Mouse (Mus musculus) embryo, embryonic 11.5 days (tissue): Measurements from ENCODE around the gene Gtpbp1.
A peak's percentile ranks its signal among the peaks of the same experiment; 100 is the strongest.

Source experiments
- DNase-seq: peaks from one replicate; pipeline ENCODE4 v3.0.0-alpha.2; 2012; ENCODE audit warnings: low read depth, low spot score

Gene Gtpbp1

DNA sequence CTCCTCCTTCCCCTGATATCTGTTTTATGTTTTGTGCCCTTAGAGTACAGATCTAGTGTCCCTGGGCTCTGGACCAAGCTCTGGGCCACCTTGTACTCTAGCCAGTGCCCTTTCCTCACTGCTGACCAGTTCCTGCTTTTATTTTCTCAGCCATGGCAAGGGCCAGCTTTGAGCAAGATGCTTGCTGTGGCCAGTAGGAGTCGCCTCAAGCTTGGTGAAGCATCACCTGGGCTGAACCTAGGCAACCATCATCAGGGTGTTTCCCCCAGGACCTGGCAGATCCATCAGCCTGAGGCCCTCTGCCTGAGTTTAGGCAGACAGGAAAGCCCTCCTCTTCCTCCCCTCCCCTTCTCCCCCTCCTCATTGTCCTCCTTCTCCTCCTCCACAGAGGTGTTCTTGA lies 32.8 kb downstream of the Gtpbp1 start:
- DNase-seq = no peak

GRCm38 (mm10) chr15:79725190-79725789 lies 34.6 kb downstream of the Gtpbp1 start:
- no peak for DNase-seq

DNA sequence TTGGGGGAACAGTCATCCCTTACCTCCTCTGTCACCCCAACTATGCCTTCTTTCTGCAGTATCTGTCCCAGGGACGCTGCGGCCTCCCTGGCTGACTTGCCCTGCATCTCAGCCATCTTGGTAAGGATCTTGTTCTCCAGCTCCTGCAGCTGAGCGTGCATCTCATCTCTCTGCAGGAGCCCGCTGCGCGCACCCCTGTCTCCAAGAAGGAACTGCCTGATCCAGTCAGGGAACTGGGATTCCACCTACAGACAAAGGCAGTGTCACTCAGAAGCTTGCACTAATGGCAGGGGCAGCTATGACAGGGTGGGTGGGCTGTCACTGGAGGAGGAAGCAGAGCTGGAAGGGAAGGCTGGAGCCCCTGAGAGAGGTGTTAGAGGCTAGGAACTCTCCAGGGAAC lies 37.2 kb downstream of the Gtpbp1 start:
- no peak for DNase-seq

DNA sequence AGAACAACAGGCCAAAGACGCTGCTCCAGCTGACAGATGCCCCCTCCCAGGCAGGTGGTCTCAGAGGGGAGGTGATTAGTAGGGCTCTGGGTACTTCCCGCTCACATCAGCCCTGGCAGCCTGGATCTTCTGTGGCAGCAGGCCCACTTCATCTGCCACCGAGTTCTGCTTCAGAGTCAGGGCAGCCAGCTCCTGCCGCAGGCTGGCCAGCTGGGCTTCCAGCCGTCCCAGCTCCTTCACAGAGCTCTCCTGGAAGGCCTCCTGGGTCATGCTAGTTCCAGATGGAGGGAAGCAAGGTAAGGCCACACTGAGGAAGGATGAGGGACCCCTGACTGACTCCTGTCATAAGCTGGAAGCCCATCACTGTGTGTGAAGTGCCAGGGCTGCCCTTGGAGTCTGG lies 37.7 kb downstream of the Gtpbp1 start:
- no peak for DNase-seq

DNA sequence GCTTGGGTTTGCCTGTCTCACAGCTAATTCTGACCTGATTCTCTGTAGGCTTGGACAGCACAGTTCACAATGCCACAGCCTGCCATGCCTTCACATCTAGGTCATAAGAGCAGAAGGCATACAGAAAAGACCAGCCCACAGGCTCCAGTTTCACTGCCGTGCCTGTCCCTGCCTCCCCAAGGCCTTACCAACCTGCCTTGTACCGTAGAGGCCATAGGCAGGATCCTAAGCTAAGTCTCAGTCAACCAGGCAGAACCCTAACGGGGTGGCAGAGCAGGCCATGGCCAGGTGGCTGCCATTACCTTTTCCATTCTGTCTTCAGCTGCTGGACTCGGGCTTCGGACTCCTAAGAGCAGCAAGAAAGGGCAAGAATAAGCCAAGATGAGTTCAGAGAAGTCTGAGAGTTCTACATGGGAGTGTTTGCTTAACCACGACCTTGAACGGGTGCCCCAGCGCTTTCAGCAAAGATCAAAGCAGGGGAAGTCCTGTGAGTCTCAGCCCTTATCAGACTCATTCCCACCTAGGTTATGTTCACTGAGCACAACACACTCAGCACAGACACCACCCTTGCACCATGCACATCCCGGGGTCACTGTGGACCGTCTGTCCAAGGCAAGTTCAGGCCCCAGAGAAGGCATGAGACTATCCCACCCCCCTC lies 38.2 kb downstream of the Gtpbp1 start:
- DNase-seq = no peak

DNA sequence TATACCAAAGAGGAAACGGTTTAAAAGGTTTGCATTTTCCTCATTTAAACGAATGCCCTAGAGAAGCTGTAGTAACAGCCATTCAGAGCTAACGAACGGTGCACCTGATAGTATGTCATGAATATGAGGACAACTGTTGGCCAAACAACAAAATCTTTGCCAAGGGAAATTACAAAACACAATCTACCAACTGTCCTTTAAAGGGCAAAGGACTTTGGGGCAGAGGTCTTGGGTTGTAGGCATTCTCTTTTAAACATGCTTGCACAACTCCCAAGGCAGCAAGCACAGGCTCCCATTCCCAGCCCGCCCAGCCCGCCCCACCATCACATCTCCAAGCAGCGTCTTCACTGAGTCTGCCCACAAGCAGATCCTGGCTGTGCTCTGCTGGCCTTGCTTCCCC lies 40.9 kb downstream of the Gtpbp1 start:
- DNase-seq = no peak

GRCm38 (mm10) chr15:79733192-79733591 lies 42.5 kb downstream of the Gtpbp1 start:
- DNase-seq = no peak

DNA sequence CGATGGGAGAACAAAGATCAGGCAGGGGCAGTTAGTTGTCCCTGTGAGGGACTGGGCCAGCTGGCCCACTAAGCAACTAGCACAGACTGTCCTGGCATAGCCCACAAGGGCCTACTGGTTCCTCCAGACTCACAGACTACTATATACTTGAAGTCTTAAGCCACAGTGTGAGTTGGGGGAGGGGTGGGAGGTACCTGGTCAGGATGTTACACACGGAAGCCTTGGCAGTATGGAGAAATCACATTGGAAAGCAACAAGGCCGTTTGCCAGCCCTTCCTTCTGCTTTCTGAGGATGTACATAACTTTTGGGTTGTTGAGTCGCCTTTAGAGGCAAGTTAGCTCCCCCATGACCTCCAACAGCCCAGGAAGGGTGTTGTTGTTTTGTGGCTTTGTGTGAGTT lies 43.0 kb downstream of the Gtpbp1 start:
- no peak for DNase-seq

- no peak for DNase-seq
These were observed 43.7 kb downstream of the Gtpbp1 start for GRCm38 (mm10) chr15:79734311-79734710.

GRCm38 (mm10) chr15:79740739-79741138 lies 50.1 kb downstream of the Gtpbp1 start:
- DNase-seq = no peak

DNA sequence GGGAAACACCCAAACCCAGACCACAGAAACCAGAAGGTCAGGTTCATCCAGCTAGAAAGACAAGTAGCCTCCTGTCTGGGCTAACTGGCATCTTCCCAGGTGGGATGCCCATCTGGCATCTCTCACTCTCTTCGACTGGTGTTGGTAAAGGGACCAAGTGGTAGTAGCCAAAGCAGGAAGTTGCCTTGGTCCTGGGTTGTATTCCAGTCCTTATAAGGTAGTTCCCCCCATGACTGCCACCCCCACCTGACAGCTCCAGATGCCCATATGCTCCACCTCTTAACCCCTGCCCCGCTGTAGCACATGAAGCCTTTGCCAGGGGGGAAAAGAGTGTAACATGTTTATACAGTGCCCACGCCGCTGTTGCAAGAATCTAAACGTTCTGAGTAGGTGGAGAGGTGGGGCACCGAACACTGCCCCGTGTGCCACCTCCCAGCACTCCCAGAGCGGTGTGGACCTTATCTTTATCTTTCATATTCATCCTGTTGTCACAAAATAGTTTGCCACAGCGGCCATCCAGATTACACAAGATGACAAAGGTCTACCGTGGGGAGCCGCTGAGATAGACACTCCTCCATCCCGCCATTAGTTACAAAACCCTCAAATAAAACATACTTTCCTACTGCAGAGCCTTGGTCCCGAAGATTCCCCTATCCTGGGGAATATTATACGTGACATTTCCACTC lies 50.7 kb downstream of the Gtpbp1 start:
- no peak for DNase-seq

GRCm38 (mm10) chr15:79741921-79742705 lies 51.5 kb downstream of the Gtpbp1 start, which contains the start of gene Sun2:
Gene Sun2, minus strand, starts transcription at chr15:79742536.
- DNase-seq = peak; percentile 82

DNA sequence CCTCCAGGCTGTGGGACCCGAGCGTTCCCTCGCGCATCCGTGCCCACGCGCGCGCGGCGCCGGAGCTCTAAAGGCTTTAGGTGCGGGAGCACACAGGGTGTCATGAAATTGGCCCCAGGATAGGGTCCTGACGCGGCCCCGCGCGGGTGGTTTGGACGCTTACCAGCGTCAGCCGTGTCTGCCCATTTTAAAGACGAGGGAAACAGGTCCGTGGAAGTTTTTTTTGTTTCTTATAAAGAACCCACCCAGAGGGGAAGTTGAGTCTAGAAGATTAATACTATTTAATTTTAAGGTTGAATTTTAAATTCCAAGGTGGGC lies 52.0 kb downstream of the Gtpbp1 start:
- no peak for DNase-seq

DNA sequence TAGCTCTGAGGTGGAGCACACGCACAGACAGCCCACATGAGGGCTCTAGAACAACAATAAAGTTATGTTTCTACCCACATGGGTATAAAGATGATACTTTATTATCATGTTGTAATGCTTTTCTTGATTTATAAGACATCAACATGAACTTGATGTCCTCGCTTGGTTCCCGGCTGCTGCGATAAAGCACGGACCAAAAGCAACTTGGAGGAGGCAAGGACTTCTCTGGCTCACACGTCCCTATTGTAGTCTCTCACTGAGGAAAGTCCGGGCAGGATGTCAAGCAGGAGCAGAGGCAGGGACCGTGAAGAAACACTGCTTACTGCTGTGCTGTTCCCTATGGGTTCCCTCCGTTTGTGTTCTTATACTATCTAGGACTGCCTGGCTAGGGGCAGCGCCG lies 53.4 kb downstream of the Gtpbp1 start:
- DNase-seq = no peak

DNA sequence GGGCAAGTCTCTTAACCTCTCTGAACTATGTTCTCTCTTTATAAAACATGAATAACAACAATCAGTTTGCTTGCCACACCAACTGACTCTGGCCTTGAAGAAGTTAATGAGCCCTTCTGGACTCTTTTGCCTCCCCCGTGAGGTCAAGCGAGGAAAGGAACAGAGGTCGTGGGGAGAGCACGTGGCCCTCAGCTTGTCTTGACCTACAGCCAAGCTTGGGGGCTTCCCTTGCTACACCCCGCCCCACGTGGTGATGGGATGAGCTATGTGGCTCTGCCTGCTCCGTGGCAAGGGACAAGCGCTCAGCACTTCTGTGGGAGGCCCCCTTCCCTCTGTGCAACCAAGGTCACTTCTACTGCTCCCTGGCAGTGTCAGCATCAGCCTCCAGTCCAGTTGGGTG lies 54.1 kb downstream of the Gtpbp1 start:
- DNase-seq = no peak

- no peak for DNase-seq
These were observed 54.7 kb downstream of the Gtpbp1 start for GRCm38 (mm10) chr15:79745312-79745711.

- DNase-seq = no peak
These were observed 55.2 kb downstream of the Gtpbp1 start for GRCm38 (mm10) chr15:79745883-79746282.

DNA sequence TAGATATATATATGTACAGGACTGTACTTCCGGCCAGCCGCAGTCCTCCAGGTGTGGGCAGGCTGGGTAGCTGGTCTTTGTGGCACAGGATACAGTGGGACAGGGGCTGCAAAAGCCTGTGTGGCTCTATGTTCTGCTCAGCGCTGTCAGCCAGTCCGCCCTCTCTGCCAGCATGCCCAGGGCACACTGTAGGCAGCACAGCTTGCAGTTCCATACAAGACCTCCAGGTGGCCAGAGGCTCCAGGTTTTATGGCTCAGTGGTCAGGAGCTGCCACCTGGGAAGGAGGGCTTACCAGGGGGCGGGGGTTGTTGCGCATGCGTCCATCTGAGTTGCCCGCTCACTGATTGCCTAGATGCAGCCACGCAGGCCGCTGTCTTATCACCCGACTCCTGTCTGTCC lies 57.4 kb downstream of the Gtpbp1 start:
- DNase-seq = no peak

GRCm38 (mm10) chr15:79749162-79749561 lies 58.5 kb downstream of the Gtpbp1 start:
- no peak for DNase-seq

- DNase-seq = no peak
These were observed 59.6 kb downstream of the Gtpbp1 start for GRCm38 (mm10) chr15:79750266-79750665.

- DNase-seq = no peak
These were observed 61.1 kb downstream of the Gtpbp1 start for GRCm38 (mm10) chr15:79751772-79752171.

DNA sequence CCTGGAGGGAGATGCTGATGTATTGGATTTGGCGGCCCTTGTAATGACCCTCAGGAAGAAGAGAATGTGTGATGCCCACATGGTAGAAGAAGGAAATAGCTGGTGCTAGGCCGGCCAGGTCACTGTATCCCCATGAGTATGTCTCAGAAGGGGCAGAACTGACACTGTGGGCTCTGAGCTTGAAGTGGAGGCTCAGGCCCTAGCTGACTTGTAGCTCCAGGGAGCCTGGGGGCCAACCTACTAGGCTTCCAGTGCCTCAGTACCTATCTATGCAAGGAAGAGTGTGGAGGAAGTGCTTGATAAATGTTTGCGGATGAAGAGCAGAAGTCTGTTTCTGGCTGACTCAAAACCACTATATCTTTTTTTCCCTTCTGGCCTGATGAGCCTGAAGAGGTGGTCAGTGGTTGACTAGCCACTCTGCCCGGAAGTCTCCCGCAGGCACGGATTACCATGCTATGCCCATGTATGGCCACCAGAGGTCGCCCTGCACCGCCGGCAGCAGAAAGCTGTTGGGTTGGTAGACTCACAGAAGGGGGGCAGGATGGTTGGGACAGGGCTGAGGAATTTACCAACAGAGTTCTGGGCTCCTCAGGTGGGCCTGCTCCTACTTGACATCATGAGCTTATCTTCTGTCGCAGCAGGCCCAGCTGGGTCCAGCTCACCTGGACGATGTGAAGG lies 62.2 kb downstream of the Gtpbp1 start:
- DNase-seq = peak; percentile 46
